ENCODE assay signal across 8 mouse cellular contexts in the genomic region with DNA sequence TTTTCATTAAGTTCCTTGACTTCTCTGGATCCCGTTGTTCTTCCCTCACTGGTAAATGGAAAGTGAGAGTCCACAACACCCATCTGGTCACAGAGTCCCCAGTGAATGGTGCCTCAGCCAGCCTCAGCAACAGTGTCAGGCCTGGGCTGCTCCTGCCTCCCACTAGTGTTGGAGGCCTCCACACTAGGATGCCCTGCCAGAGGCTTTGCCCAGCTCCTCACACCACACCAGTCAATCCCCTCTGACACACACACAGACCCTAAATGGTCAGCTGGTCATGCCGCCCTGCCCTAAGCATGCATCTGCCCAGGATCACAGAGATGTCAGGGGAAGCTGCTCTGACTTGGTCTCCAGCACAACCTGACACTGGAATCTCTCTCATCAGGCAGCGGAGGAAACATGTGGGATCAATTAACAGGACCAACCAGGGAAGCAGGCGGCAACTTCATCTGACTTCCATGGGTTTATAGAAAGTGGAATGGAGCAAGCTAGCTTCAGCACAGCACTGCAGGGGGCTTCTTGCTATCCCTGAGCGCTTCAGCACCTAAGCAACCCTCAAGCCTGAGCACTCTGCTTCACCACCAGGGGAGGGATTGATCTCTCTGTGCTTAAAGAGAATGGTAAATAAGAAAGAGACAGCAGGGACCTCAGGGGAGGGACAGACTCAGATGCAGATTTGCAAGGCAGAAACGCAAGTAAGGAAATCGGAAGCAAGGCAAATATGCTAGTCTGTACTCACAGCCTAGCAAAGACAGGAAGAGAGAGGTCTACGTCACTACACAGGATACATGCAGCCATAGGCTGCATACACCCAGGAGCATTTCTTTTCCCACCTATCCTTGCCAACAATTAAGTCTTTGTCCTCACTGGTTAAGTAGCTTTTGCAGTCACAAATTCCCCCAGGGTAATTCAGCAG. TPM values are rescaled to one million over a fixed set of nuclear protein-coding genes. Genes with fewer than 3 reads are reported as not detected.
DNase-seq lines count a peak whose midpoint lies in the region; ATAC-seq lines count a peak whose summit lies in the region.
"Had no signal": no experiment of that assay in that cellular context is flagged by ENCODE, and none has a peak within 500 bp of the region (broad histone marks: within the 10 kb centered on the region; RNA-seq: fewer than 3 reads in every experiment).

No protein-coding gene starts in this region.

- no peaks in the 10 kb centered on the region for H3K27me3 ChIP-seq in lung, embryonic 16.5 days (ENCODE audit: control insufficient read depth, insufficient read depth, low read depth, low read length)
- H3K27me3 ChIP-seq in forebrain, embryonic 13.5 days: no peaks in the 10 kb centered on the region
- H3K27me3 ChIP-seq in midbrain, embryonic 10.5 days (ENCODE audit: low read depth, poor library complexity, severe bottlenecking): no peaks in the 10 kb centered on the region
- H3K27me3 ChIP-seq: megakaryocyte, embryonic 14.5 days had no signal

- peak; percentile 57; the same call in 1 of the 2 replicates for ATAC-seq in lung, embryonic 16.5 days (ENCODE audit: low read depth)
- ATAC-seq in forebrain, embryonic 13.5 days: peak; percentile 86
- no peak for ATAC-seq in CD4-positive, CD25-positive, alpha-beta regulatory T cell, adult 4 months
- ATAC-seq in megakaryocyte-erythroid progenitor cell, adult 5-6 weeks (replicated peaks; ENCODE audit: low FRiP score, low TSS enrichment, poor library complexity, severe bottlenecking): no peak

- no peaks in the 10 kb centered on the region for H3K36me3 ChIP-seq in lung, embryonic 16.5 days (ENCODE audit: control insufficient read depth, insufficient read depth, low read length)
- no peaks in the 10 kb centered on the region for H3K36me3 ChIP-seq in forebrain, embryonic 13.5 days (ENCODE audit: poor library complexity, severe bottlenecking)
- H3K36me3 ChIP-seq in midbrain, embryonic 10.5 days: no peaks in the 10 kb centered on the region

- 0 out of 2 replicates have a peak overlapping the region, but pooled peaks have one; percentile 29 for H3K4me2 ChIP-seq in lung, embryonic 16.5 days (ENCODE audit: low read depth, low read length)
- H3K4me2 ChIP-seq in forebrain, embryonic 13.5 days: peak overlapping the region; percentile 26

- H3K9ac ChIP-seq in lung, embryonic 16.5 days (ENCODE audit: low read length): peak overlapping the region; percentile 26; the same call in 1 of the 2 replicates
- 0 out of 2 replicates have a peak overlapping the region, but pooled peaks have one; percentile 18 for H3K9ac ChIP-seq in forebrain, embryonic 13.5 days

- WGBS in lung, embryonic 16.5 days: 27% methylated on average over 8 of the region's 8 CpGs
- WGBS in forebrain, embryonic 13.5 days: 18% methylated on average over 8 of the region's 8 CpGs
- WGBS in midbrain, embryonic 10.5 days: 17% methylated on average over 8 of the region's 8 CpGs

- H3K4me1 ChIP-seq in lung, embryonic 16.5 days (replicated peaks; ENCODE audit: control insufficient read depth, insufficient read depth, low read length): 0 out of 2 replicates have a peak, but pooled peaks cover 2% of the 10 kb centered on the region
- H3K4me1 ChIP-seq in forebrain, embryonic 13.5 days: peaks cover 16% of the 10 kb centered on the region
- H3K4me1 ChIP-seq in midbrain, embryonic 10.5 days: peaks cover 14% of the 10 kb centered on the region
- H3K4me1 ChIP-seq: megakaryocyte, embryonic 14.5 days had no signal

- H3K9me3 ChIP-seq in lung, embryonic 16.5 days (ENCODE audit: control insufficient read depth, low read length): no peaks in the 10 kb centered on the region
- H3K9me3 ChIP-seq in forebrain, embryonic 13.5 days (replicated peaks): no peaks in the 10 kb centered on the region
- H3K9me3 ChIP-seq in midbrain, embryonic 10.5 days (replicated peaks): no peaks in the 10 kb centered on the region
- H3K9me3 ChIP-seq: megakaryocyte, embryonic 14.5 days had no signal

- no peak for DNase-seq in lung, postnatal 14 days
- DNase-seq in midbrain, embryonic 10.5 days (ENCODE audit: low spot score): peak; percentile 33
- DNase-seq in gastrocnemius, postnatal 10 days: no peak

- H3K27ac ChIP-seq in lung, embryonic 16.5 days (ENCODE audit: low read length): no peak overlapping the region
- H3K27ac ChIP-seq in forebrain, embryonic 13.5 days: peak overlapping the region; percentile 44; the same call in 1 of the 2 replicates
- H3K27ac ChIP-seq in midbrain, embryonic 10.5 days (replicated peaks): peak overlapping the region; percentile 33; the same call in 1 of the 2 replicates

- H3K4me3 ChIP-seq in lung, embryonic 16.5 days (ENCODE audit: low read length): no peak overlapping the region
- no peak overlapping the region for H3K4me3 ChIP-seq in forebrain, embryonic 13.5 days
- 0 out of 2 replicates have a peak overlapping the region, but pooled peaks have one; percentile 11 for H3K4me3 ChIP-seq in midbrain, embryonic 10.5 days
- H3K4me3 ChIP-seq: megakaryocyte, embryonic 14.5 days had no signal

RNA-seq across cellular contexts. Expression of a gene that starts 45.6 kb away (rescaled TPM):
- 63.1 and 70.1 TPM in 2 replicates for polyA plus RNA-seq in lung, embryonic 16.5 days (2015; fragmentation: Nextera tagmentation; extraction: Ambion mirVana)
- polyA plus RNA-seq in forebrain, embryonic 13.5 days (2015; fragmentation: Nextera tagmentation; extraction: Ambion mirVana): 1.7 and 2.3 TPM in 2 replicates
- 13.1 and 13.8 TPM in 2 replicates for polyA plus RNA-seq in midbrain, embryonic 10.5 days (2016; fragmentation: Nextera tagmentation; extraction: Ambion mirVana)
- under 1 TPM; 0.43 to 0.58 TPM for polyA plus RNA-seq in CD4-positive, CD25-positive, alpha-beta regulatory T cell, adult 4 months (2017; shearing (Covaris generic))
- not detected in 2 replicates for total RNA-seq in megakaryocyte-erythroid progenitor cell, adult 5-6 weeks (2014; fragmentation: Nextera tagmentation)
- total RNA-seq in megakaryocyte-erythroid progenitor cell, adult 5-6 weeks (2017): not detected in 2 replicates
- total RNA-seq in gastrocnemius, postnatal 10 days (2021): 100 to 1,000 TPM in 1 of 2 experiments, 10 to 100 TPM in 1; 86.1 to 102 TPM

Comparison
In these comparisons a context has a peak if more than half of its experiments do, and no peak if none do; other contexts are left out.
1. ATAC-seq: peak in lung, embryonic 16.5 days (single experiment) and forebrain, embryonic 13.5 days (single experiment); none in CD4-positive, CD25-positive, alpha-beta regulatory T cell, adult 4 months (single experiment) and megakaryocyte-erythroid progenitor cell, adult 5-6 weeks (single experiment).